Mouse (Mus musculus): ENCODE results near the gene Gm14214.

- TF ChIP-seq TCF12 (IDR thresholded peaks at IDR 0.05; ENCODE audit: low read depth, low read length): no peak
- TF ChIP-seq GATA1 (IDR thresholded peaks at IDR 0.05; ENCODE audit: low read depth, low read length): no peak
- no peak for TF ChIP-seq ETS1 (IDR thresholded peaks at IDR 0.05; ENCODE audit: low read depth, low read length)
- no peak for TF ChIP-seq CTCF (IDR thresholded peaks at IDR 0.05 in 2 of 3, conservative IDR thresholded peaks at IDR 0.05 in 1 of 3; ENCODE audit: control insufficient read depth in 1 of 3, insufficient read depth in 1 of 3, low read depth in 2 of 3, low read length in 3 of 3, poor library complexity in 1 of 3, severe bottlenecking in 1 of 3)
- no peak for TF ChIP-seq EP300 (IDR thresholded peaks at IDR 0.05; ENCODE audit: low read depth in 1 of 2, low read length in 2 of 2)
- no peak for TF ChIP-seq GABPA (IDR thresholded peaks at IDR 0.05; ENCODE audit: low read depth, low read length)
- TF ChIP-seq POLR2A (IDR thresholded peaks at IDR 0.05; ENCODE audit: control insufficient read depth in 1 of 2, insufficient read depth in 1 of 2, low read depth in 1 of 2, low read length in 2 of 2, poor library complexity in 1 of 2): no peak
- TF ChIP-seq MAFK (IDR thresholded peaks at IDR 0.05; ENCODE audit: borderline replicate concordance, low read depth, low read length): no peak
- no peak for TF ChIP-seq HCFC1 (IDR thresholded peaks at IDR 0.05; ENCODE audit: low read depth, low read length)
- TF ChIP-seq MYC (IDR thresholded peaks at IDR 0.05; ENCODE audit: low read depth, low read length): no peak
- TF ChIP-seq NELFE (IDR thresholded peaks at IDR 0.05; ENCODE audit: low read depth, low read length): no peak
- TF ChIP-seq USF2 (IDR thresholded peaks at IDR 0.05; ENCODE audit: borderline replicate concordance in 1 of 2, insufficient read depth in 1 of 2, low read depth in 1 of 2, low read length in 2 of 2): no peak
- no peak for TF ChIP-seq RCOR1 (IDR thresholded peaks at IDR 0.05; ENCODE audit: low read depth, low read length)
- TF ChIP-seq USF1 (IDR thresholded peaks at IDR 0.05; ENCODE audit: low read depth, low read length): no peak
These were observed 15.5 kb upstream of the Gm14214 start for GRCm38 (mm10) chr2:154785284-154785683.
